Mouse (Mus musculus): Measurements from ENCODE around the gene Car14. TPM values are rescaled to one million over a fixed set of nuclear protein-coding genes. Genes with fewer than 3 reads are reported as not detected.
"Not testable (repeated sequence)": the region's sequence is repeated elsewhere in the genome, so short reads cannot be mapped to it uniquely, and the experiment has no call there.

Gene Car14
- polyA plus RNA-seq, 1 experiment from 2014 or later = 10.3 TPM

DNA sequence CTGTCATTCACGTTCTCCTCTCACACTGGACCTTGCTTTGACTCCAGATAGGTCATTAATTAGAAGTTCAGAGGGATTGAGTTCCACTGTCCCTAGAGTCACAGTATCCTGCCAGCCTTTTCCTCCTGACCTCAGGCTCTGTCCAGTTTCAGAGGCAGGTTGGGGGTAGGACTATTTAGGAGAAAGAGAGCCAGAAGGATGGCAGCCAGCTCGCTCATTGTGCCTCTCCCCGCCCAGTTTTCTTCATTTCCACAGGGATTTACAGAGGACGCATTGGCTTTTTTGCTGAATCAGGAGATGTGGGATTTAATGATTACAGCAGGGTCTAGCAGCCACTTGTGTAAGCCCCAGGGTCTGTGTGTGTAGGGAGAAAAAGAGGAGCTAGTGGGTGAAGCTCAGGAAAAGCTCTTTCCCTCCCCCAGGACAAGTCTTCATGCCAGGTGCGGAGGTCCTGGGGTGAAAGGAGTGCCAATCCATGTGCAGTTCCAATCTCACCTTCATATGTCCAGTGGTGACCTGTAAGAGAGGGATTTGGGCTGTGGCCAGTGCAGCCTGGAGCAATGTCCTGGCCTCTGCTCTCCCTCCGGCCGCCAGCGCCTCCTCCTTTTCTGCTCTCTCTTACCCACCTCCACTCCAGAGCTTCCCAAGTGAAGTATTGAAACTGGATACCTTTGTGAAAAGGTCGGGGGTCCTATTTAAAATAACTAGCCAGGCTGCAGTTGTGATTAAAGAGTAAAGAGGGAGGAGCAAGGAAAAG, 2.7 kb downstream of the Car14 start:
- peaks cover 32% of the 10 kb centered on the region for H3K4me1 ChIP-seq
- peak overlapping the region; percentile 33 for H3K27ac ChIP-seq
- H3K4me2 ChIP-seq = no peak overlapping the region
- peaks cover 8% of the 10 kb centered on the region; the same call in 1 of the 2 replicates for H3K36me3 ChIP-seq
- WGBS (ENCODE audit: insufficient replicate concordance) = 66% methylated on average over 9 of the region's 9 CpGs
- no peaks in the 10 kb centered on the region for H3K9me3 ChIP-seq (replicated peaks)
- H3K9ac ChIP-seq = no peak overlapping the region
- H3K27me3 ChIP-seq (replicated peaks) = peaks cover 68% of the 10 kb centered on the region
- ATAC-seq = no peak
- H3K4me3 ChIP-seq = no peak overlapping the region

DNA sequence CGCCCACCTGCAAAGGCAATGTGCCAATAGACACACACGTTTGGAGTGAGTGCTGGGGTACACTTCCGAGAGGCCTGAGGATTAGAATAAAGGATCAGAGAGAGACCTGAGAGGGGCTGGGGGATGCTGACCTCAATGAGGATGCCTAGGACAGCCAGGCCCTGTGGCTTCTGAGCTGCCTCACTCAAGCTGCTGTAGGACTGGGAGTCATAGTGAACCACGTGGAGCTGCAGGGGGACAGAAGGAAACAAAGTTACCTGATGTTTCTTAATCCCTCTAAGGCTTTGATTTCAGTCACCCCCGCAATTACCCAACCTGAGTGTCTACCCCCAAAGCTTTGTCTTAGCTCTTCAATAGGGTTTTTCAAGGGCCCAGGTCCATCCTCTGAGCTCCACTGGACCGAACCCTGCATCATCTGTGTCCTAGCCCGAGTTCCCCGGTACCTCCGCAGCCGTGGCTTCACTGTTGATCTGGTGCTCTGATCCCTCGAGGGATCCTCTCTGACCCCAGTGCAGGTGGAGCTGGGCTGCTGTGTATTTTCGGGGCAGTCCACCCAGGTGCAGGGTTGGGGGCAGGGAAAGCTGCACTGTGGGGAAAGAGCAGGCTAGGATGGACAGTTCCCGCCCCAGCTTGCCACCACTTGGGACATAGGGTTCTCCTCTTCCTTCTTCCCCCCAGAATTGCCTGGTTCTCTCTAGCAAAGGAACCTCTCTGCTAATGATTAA, 4.5 kb downstream of the Car14 start:
- Histone ChIP-seq H3K9ac (no peak overlapping the region), H3K4me1 (peaks cover 24% of the 10 kb centered on the region), H3K4me3 (no peak overlapping the region), H3K36me3 (peaks cover 14% of the 10 kb centered on the region; the same call in 1 of the 2 replicates), H3K9me3 (replicated peaks) (no peaks in the 10 kb centered on the region), H3K4me2 (no peak overlapping the region), H3K27me3 (replicated peaks) (peaks cover 50% of the 10 kb centered on the region), H3K27ac (no peak overlapping the region)
- ATAC-seq = no peak
- 64% methylated on average over 13 of the region's 13 CpGs for WGBS (ENCODE audit: insufficient replicate concordance)

- Histone ChIP-seq H3K4me1 (peaks cover 42% of the 10 kb centered on the region), H3K4me2 (peak overlapping the region; percentile 90), H3K36me3 (peaks cover 14% of the 10 kb centered on the region; the same call in 1 of the 2 replicates)
- not testable (repeated sequence) for H3K27me3 ChIP-seq (replicated peaks); H3K4me3 ChIP-seq; ATAC-seq; H3K27ac ChIP-seq; H3K9ac ChIP-seq; H3K9me3 ChIP-seq (replicated peaks)
- WGBS (ENCODE audit: insufficient replicate concordance) = 80% methylated on average over 7 of the region's 7 CpGs
Observed at GRCm38 (mm10) chr3:95895501-95895900, 9.0 kb downstream of the Car14 start.

DNA sequence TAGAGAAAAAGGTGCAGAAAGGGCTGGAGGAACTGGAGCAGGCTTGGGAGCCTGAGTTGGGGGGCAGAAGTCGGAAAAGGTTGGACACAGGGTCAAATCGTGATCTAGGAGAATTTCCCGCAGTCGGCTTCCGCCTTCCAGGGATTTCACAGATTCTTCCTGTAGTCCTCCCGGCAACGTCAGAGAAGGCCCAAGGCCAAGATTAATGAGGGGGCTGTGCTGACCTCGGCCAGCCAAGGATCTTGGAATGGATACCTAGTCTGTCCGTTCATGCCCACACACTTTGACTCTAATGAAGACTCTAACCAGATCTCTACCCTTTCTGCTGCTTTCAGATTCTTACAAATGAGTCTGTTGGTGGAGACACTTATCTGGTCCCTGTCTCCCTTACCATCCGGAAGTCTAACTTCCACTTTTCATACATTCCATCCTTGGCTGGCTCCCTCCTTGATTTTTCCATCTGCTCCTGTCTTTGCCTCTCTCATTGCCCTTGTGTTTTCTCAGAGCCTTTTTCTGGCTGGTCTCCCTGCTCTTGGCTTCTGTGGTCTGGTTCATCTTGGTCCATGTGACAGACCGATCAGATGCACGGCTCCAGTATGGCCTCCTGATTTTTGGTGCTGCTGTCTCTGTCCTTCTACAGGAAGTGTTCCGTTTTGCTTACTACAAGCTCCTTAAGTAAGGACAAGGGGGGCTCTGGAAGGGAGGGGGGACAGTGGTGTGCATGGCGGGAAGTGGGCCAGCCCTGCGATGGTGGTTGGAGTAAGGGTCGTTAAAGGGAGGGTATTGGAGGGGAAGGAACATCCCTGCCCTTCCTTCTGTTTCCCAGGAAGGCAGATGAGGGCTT, 10.0 kb downstream of the Car14 start:
- Histone ChIP-seq H3K27me3 (replicated peaks) (peaks cover 1% of the 10 kb centered on the region; the same call in 1 of the 2 replicates), H3K4me1 (peaks cover 42% of the 10 kb centered on the region), H3K4me2 (peak overlapping the region; percentile 90), H3K27ac (peak overlapping the region; percentile 70), H3K4me3 (peak overlapping the region; percentile 74), H3K36me3 (peaks cover 14% of the 10 kb centered on the region; the same call in 1 of the 2 replicates), H3K9ac (peak overlapping the region; percentile 79), H3K9me3 (replicated peaks) (no peaks in the 10 kb centered on the region)
- 6% methylated on average over 16 of the region's 16 CpGs for WGBS (ENCODE audit: insufficient replicate concordance)
- no peak for ATAC-seq

GRCm38 (mm10) chr3:95893606-95894316, 10.7 kb downstream of the Car14 start, which contains the start of gene Aph1a:
Gene Aph1a, plus strand, starts transcription at chr3:95893969.
- peak within 1 kb of the TSS; percentile 74 for H3K4me3 ChIP-seq
- H3K4me1 ChIP-seq = peaks cover 42% of the 10 kb centered on the region
- H3K27ac ChIP-seq = peak within 1 kb of the TSS; percentile 70
- H3K9ac ChIP-seq = peak within 1 kb of the TSS; percentile 79
- H3K4me2 ChIP-seq = peak within 1 kb of the TSS; percentile 90
- peaks cover 12% of the 10 kb centered on the region; the same call in 1 of the 2 replicates for H3K36me3 ChIP-seq
- not testable (repeated sequence) for H3K27me3 ChIP-seq (replicated peaks); H3K9me3 ChIP-seq (replicated peaks)
- ATAC-seq = peak; percentile 99
- WGBS (ENCODE audit: insufficient replicate concordance) = under 1% methylated on average over 32 of the region's 43 CpGs

GRCm38 (mm10) chr3:95893126-95893525, 11.4 kb downstream of the Car14 start:
- Histone ChIP-seq H3K9me3 (replicated peaks) (no peaks in the 10 kb centered on the region), H3K4me3 (peak overlapping the region; percentile 74), H3K27ac (peak overlapping the region; percentile 63; the same call in 1 of the 2 replicates), H3K4me1 (peaks cover 42% of the 10 kb centered on the region), H3K9ac (peak overlapping the region; percentile 51), H3K4me2 (peak overlapping the region; percentile 90), H3K27me3 (replicated peaks) (no peaks in the 10 kb centered on the region; the same call in 1 of the 2 replicates), H3K36me3 (peaks cover 9% of the 10 kb centered on the region; the same call in 1 of the 2 replicates)
- no peak for ATAC-seq
- 12% methylated on average over 7 of the region's 7 CpGs for WGBS (ENCODE audit: insufficient replicate concordance)

- Histone ChIP-seq H3K9ac (peak overlapping the region; percentile 48), H3K27ac (peak overlapping the region; percentile 63), H3K27me3 (replicated peaks) (no peaks in the 10 kb centered on the region; the same call in 1 of the 2 replicates), H3K9me3 (replicated peaks) (no peaks in the 10 kb centered on the region), H3K4me3 (peak overlapping the region; percentile 36), H3K36me3 (peaks cover 6% of the 10 kb centered on the region; the same call in 1 of the 2 replicates), H3K4me2 (peak overlapping the region; percentile 90), H3K4me1 (peaks cover 42% of the 10 kb centered on the region)
- ATAC-seq = no peak
- WGBS (ENCODE audit: insufficient replicate concordance) = 29% methylated on average over 11 of the region's 11 CpGs
Observed at GRCm38 (mm10) chr3:95892066-95893052, 12.1 kb downstream of the Car14 start.

DNA sequence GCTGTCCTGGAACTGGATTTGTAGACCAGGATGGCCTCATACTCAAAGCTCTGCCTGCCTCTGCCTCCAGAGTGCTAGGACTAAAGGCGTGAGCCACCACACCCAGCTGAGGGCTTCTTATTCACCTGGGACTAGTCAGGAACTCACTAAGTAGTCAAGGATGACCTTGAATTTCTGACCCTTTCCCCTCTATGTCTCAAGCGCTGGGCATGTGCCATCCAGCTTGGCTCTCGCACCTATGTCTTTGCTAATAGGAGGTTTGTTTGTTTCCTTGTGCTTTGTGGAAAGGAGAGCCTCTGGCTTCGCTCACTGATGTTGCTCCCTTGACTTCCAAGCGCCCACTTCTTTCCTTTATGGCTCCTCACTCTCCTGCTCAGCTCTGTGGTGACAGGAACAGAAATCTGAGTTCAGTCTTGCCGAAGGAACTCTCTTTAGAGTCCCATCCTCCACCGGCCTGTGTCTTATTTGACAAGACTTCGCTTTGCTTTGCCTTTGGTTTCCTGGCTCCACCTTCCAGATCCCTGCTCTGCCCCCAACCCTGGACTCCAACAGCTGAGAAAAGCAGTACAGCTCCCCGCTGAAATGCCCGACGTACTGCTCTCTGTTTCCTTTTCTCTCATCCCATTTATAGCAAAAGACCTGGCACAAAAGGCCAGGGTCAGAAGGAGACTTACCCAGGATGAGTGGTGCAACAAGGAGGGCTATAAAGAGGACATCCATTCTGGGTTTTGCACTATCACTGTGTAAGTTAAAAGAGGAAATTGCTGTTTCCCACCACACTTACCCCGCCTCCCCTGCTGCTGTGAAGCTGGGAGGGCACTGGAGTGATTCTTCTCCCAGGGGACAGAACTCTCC, 13.1 kb downstream of the Car14 start, which contains the start of gene BC028528:
Gene BC028528 (minus strand): TSS at position 795 of the 855 bp plus-strand sequence.
- 17% methylated on average over 12 of the region's 12 CpGs for WGBS (ENCODE audit: insufficient replicate concordance)

DNA sequence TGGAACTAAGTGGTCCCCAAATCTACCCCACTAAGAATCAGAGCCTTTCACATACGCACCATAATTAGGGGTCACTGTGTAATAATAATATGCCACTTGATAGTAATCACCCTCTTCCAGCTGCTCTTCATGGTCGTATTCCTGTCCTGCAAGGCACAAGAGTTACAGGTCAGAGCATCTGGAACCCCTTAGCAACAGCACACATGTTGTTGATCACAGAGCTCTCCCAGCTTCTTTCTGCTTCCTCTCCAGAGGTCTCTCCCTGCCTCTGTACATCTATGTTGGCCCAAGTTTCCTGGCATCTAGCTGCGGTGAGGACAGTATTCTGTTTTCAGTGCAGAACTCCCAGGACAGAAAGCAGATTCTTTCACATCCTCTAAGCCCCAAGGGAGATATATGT, 14.8 kb downstream of the Car14 start:
- Histone ChIP-seq H3K4me3 (no peak overlapping the region), H3K36me3 (no peaks in the 10 kb centered on the region), H3K4me1 (peaks cover 29% of the 10 kb centered on the region), H3K9ac (no peak overlapping the region), H3K4me2 (no peak overlapping the region), H3K27me3 (replicated peaks) (peaks cover 5% of the 10 kb centered on the region; the same call in 1 of the 2 replicates), H3K9me3 (replicated peaks) (no peaks in the 10 kb centered on the region), H3K27ac (no peak overlapping the region)
- WGBS (ENCODE audit: insufficient replicate concordance) = 77% methylated on average over 3 of the region's 3 CpGs
- no peak for ATAC-seq

More for the DNA sequence above, 13.1 kb downstream of the Car14 start, which contains the start of gene BC028528:
- Histone ChIP-seq H3K9me3 (replicated peaks) (no peaks in the 10 kb centered on the region), H3K4me2 (peak within 1 kb of the TSS; percentile 90), H3K36me3 (peaks cover 6% of the 10 kb centered on the region; the same call in 1 of the 2 replicates), H3K4me3 (peak within 1 kb of the TSS; percentile 36), H3K9ac (peak within 1 kb of the TSS; percentile 48), H3K27me3 (replicated peaks) (no peaks in the 10 kb centered on the region; the same call in 1 of the 2 replicates), H3K27ac (peak within 1 kb of the TSS; percentile 63), H3K4me1 (peaks cover 42% of the 10 kb centered on the region)
- ATAC-seq = no peak

Measured in liver, embryonic 12.5 days (tissue).